Mouse (Mus musculus): ENCODE measurements around the gene Smco1.

Smco1 gene

DNA sequence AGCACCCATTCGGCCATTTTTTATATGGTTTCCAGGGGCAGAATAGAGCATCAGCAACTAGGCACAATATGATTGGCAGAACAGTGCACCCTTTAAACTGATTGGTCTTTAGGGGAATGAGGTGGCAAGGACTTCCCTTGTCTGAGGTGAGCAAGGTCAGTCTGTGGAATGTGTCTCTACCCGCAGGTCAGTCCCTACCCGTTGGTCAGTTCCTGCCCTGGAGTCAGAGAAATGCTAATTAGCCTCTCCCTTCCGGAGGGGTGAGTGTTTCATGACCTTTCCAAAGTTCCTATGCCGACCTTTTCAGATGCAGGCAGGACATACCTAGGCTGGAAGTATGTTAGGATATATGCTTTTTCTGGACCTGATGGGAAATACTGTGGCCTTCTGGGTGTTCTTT is 41.1 kb downstream of the Smco1 start:
- DNase-seq (ENCODE audit: low spot score): no peak

DNA sequence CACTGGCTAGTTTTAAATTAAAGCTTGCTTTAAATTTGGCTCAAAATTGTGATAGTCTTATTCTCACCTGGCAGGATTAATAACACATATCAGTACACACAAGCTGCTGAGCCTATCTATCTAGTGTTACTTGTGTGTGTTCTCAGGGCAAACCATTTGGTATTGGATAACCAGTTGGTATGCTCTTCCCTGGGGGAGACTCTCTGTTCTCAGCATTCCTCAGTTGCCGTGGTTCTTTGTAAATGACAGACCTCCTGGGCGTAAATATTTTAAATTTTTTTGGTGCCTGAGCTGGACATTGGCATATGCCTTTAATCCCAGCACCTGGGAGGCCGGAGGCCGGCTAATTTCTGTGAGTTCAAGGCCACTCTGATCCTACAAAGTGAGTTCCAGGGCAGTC is 41.6 kb downstream of the Smco1 start:
- no peak for DNase-seq (ENCODE audit: low spot score)

DNA sequence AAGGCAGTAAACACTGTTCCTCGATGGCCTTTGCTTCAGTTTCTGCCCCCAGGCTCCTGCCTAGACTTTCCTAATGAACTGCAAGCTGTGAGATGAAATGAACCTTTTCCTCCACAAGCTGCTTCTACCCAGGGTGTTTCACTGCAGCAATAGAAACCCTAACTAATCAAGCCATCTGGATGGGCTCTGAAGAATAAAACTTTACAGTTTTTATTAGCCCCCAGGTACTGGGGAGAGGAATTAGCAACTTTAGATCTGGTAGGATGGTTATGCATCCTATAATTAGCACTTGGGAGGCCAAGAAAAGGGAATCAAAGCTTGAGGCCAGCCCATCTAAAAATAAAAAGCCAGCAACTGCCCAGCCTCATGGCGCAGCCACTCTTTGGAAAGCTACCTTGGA is 45.3 kb downstream of the Smco1 start:
- no peak for DNase-seq (ENCODE audit: low spot score)

- DNase-seq (ENCODE audit: low spot score): no peak
Observed at GRCm38 (mm10) chr16:32323953-32324352, 52.7 kb downstream of the Smco1 start.

All from testis, postnatal 14 days (tissue).